In genomic region chr3:136745456-136745855, GRCm38 (mm10) we compare ENCODE assay signal across 20 mouse cellular contexts.
DNase-seq lines count a peak whose midpoint lies in the region; TF ChIP-seq lines count a peak whose summit lies in the region.
"Had no signal": no experiment of that assay in that cellular context is flagged by ENCODE, and none has a peak within 500 bp of the region (broad histone marks: within the 10 kb centered on the region; RNA-seq: fewer than 3 reads in every experiment).

No protein-coding gene starts in this region.

- H3K4me3 ChIP-seq in CH12.LX (replicated peaks in 1 of 3; ENCODE audit: low read depth in 2 of 3, low read length in 2 of 3, poor library complexity in 1 of 3): peak overlapping the region in 1 of 3 experiments; percentile 4
- no peak overlapping the region for H3K4me3 ChIP-seq in myocyte
- H3K4me3 ChIP-seq: embryonic facial prominence, embryonic 10.5 days; embryonic facial prominence, embryonic 12.5 days; forebrain, embryonic 13.5 days; forebrain, embryonic 15.5 days had no signal

- dilution Hi-C loops in CH12.LX (cut with MboI; ENCODE audit: extremely low pct_ligation_motif_present, extremely low pct_unique_long_range_greater_than_20kb, low sequenced_read_pairs): no loop called here

- H3K4me1 ChIP-seq in CH12.LX (ENCODE audit: control insufficient read depth in 1 of 2, insufficient read depth in 2 of 2): peaks cover 50 to 87% of the 10 kb centered on the region in 2 experiments

- H3K27me3 ChIP-seq in CH12.LX (replicated peaks) (no peaks in the 10 kb centered on the region), myocyte (ENCODE audit: control insufficient read depth, insufficient read depth, insufficient read length) (no peaks in the 10 kb centered on the region)
- H3K27me3 ChIP-seq: embryonic facial prominence, embryonic 12.5 days; forebrain, embryonic 13.5 days; forebrain, embryonic 15.5 days had no signal

- H3K79me2 ChIP-seq in CH12.LX (replicated peaks; ENCODE audit: control insufficient read depth, extremely low read depth, insufficient read depth, poor library complexity, severe bottlenecking): peaks cover 60% of the 10 kb centered on the region
- peaks cover 72% of the 10 kb centered on the region for H3K79me2 ChIP-seq in myocyte (ENCODE audit: control insufficient read depth, insufficient read depth)

- H3K36me3 ChIP-seq in CH12.LX (replicated peaks in 1 of 2; ENCODE audit: control insufficient read depth in 1 of 2, insufficient read depth in 1 of 2, low read length in 1 of 2) (peaks cover 0 to 16% of the 10 kb centered on the region in 2 experiments), myocyte (ENCODE audit: control insufficient read depth, insufficient read depth) (no peaks in the 10 kb centered on the region)
- H3K36me3 ChIP-seq: embryonic facial prominence, embryonic 10.5 days; embryonic facial prominence, embryonic 12.5 days; forebrain, embryonic 15.5 days had no signal

- TF ChIP-seq POLR2A in CH12.LX (IDR thresholded peaks at IDR 0.05; ENCODE audit: low read depth, low read length): no peak
- no peak for TF ChIP-seq POLR2A in myocyte (IDR thresholded peaks at IDR 0.05; ENCODE audit: insufficient read length, low read depth)

- no peak for TF ChIP-seq CTCF in CH12.LX (conservative IDR thresholded peaks at IDR 0.05 in 1 of 2, IDR thresholded peaks at IDR 0.05 in 1 of 2; ENCODE audit: low read depth in 2 of 2, low read length in 2 of 2)

- H3K4me2 ChIP-seq in CH12.LX (ENCODE audit: insufficient read depth, low read depth, poor library complexity, severe bottlenecking) (peak overlapping the region; percentile 30), myocyte (ENCODE audit: low read depth) (no peak overlapping the region)
- H3K4me2 ChIP-seq: embryonic facial prominence, embryonic 12.5 days; forebrain, embryonic 13.5 days; forebrain, embryonic 15.5 days had no signal

- H3ac ChIP-seq in myocyte (ENCODE audit: control insufficient read depth, insufficient read length): no peak overlapping the region

- peak overlapping the region; percentile 12; the same call in 1 of the 2 replicates for H3K9ac ChIP-seq in CH12.LX (ENCODE audit: insufficient read depth, low read depth)
- H3K9ac ChIP-seq: embryonic facial prominence, embryonic 12.5 days; forebrain, embryonic 13.5 days; forebrain, embryonic 15.5 days; forebrain, postnatal 0 days had no signal

- no peak for TF ChIP-seq RAD21 in CH12.LX (IDR thresholded peaks at IDR 0.05; ENCODE audit: low read depth, low read length)

- no peaks in the 10 kb centered on the region for H3K9me3 ChIP-seq in CH12.LX (replicated peaks; ENCODE audit: low read length)
- H3K9me3 ChIP-seq: embryonic facial prominence, embryonic 10.5 days; embryonic facial prominence, embryonic 12.5 days; forebrain, embryonic 13.5 days; forebrain, embryonic 15.5 days had no signal

- H3K27ac ChIP-seq in CH12.LX (ENCODE audit: insufficient read depth, low read depth): 0 out of 2 replicates have a peak overlapping the region, but pooled peaks have one; percentile 5
- H3K27ac ChIP-seq: embryonic facial prominence, embryonic 10.5 days; embryonic facial prominence, embryonic 12.5 days; forebrain, embryonic 13.5 days; forebrain, embryonic 15.5 days had no signal

- in situ Hi-C loops in CH12.LX (cut with MboI; ENCODE audit: low pct_ligation_motif_present, low pct_unique_long_range_greater_than_20kb, low sequenced_read_pairs): no loop called here

- TF ChIP-seq EP300 in CH12.LX (IDR thresholded peaks at IDR 0.05; ENCODE audit: low read length): peak; percentile 65

- DNase-seq in retina, postnatal 1 day: peak; percentile 53
- no peak for DNase-seq in retina, embryonic 14.5 days (ENCODE audit: low spot score)
- peak; percentile 32 for DNase-seq in CH12.LX (ENCODE audit: extremely low read depth)
- no peak for DNase-seq in gastrocnemius, adult 18-20 months (ENCODE audit: low spot score)
- DNase-seq in spleen, postnatal 4 days (ENCODE audit: low spot score in 2 of 2): no peak
- DNase-seq: adrenal gland, adult 2 months; adrenal gland, postnatal 10 days; adrenal gland, postnatal 25 days; B cell, adult 2 months; cerebellum, adult 11-12 months; cerebellum, adult 2 months; cerebellum, adult 9-10 months; cerebellum, postnatal 10 days; cerebellum, postnatal 25 days; forebrain, postnatal 0 days had no signal

TF ChIP-seq in CH12.LX, 34 proteins besides CTCF, POLR2A, EP300 and RAD21:
- TF ChIP-seq CHD1 (IDR thresholded peaks at IDR 0.05; ENCODE audit: low read depth, low read length): no peak
- TF ChIP-seq MEF2A (IDR thresholded peaks at IDR 0.05; ENCODE audit: borderline replicate concordance, low read depth, low read length): peak; percentile 47; the same call in 1 of the 2 replicates
- TF ChIP-seq GABPA (IDR thresholded peaks at IDR 0.05; ENCODE audit: insufficient replicate concordance, low read depth, low read length): no peak
- no peak for TF ChIP-seq HCFC1 (IDR thresholded peaks at IDR 0.05; ENCODE audit: low read depth, low read length)
- peak; percentile 35; the same call in 1 of the 2 replicates for TF ChIP-seq JUN (IDR thresholded peaks at IDR 0.05; ENCODE audit: insufficient read depth, low read depth, low read length)
- no peak for TF ChIP-seq ZMIZ1 (IDR thresholded peaks at IDR 0.05; ENCODE audit: low read depth, low read length)
- no peak for TF ChIP-seq SMC3 (IDR thresholded peaks at IDR 0.05; ENCODE audit: low read depth, low read length)
- peak; percentile 52; the same call in 1 of the 2 replicates for TF ChIP-seq IRF4 (IDR thresholded peaks at IDR 0.05; ENCODE audit: low read depth, low read length)
- no peak for TF ChIP-seq MAFK (IDR thresholded peaks at IDR 0.05; ENCODE audit: insufficient replicate concordance, low read length)
- peak; percentile 70 for TF ChIP-seq BHLHE40 (IDR thresholded peaks at IDR 0.05; ENCODE audit: low read depth, low read length)
- TF ChIP-seq ELF1 (IDR thresholded peaks at IDR 0.05; ENCODE audit: low read depth, low read length): no peak
- peak; percentile 69 for TF ChIP-seq ETS1 (conservative IDR thresholded peaks at IDR 0.05; ENCODE audit: low read depth, low read length)
- no peak for TF ChIP-seq MAZ (IDR thresholded peaks at IDR 0.05; ENCODE audit: low read depth, low read length)
- peak; percentile 89 for TF ChIP-seq TCF12 (IDR thresholded peaks at IDR 0.05; ENCODE audit: low read depth, low read length)
- peak; percentile 15; the same call in 1 of the 2 replicates for TF ChIP-seq SIN3A (IDR thresholded peaks at IDR 0.05; ENCODE audit: low read length)
- peak; percentile 41; the same call in 1 of the 2 replicates for TF ChIP-seq MYC (IDR thresholded peaks at IDR 0.05; ENCODE audit: low read depth, low read length)
- TF ChIP-seq NRF1 (IDR thresholded peaks at IDR 0.05; ENCODE audit: low read depth, low read length): no peak

TF ChIP-seq in myocyte, 11 proteins besides CTCF, POLR2A, EP300 and RAD21:
- TF ChIP-seq TCF3 (IDR thresholded peaks at IDR 0.05; ENCODE audit: insufficient read length, low read depth) (peak; percentile 75), CEBPB (IDR thresholded peaks at IDR 0.05; ENCODE audit: insufficient read depth, poor library complexity, severe bottlenecking) (no peak), MYOG (IDR thresholded peaks at IDR 0.05; ENCODE audit: control insufficient read depth in 1 of 3, insufficient read depth in 1 of 3, insufficient read length in 2 of 3, low read depth in 2 of 3) (peak in 2 of 3 experiments; percentile 70 to 84), MAX (IDR thresholded peaks at IDR 0.05; ENCODE audit: low read depth) (no peak), MYOD1 (IDR thresholded peaks at IDR 0.05; ENCODE audit: control insufficient read depth in 1 of 3, insufficient read length in 2 of 3, low read depth in 2 of 3) (peak in 2 of 3 experiments; percentile 84 to 92), E2F4 (IDR thresholded peaks at IDR 0.05; ENCODE audit: insufficient read depth) (no peak)
TF ChIP-seq in myocyte: peak in this region for 3.

Comparison
In these comparisons a context has a peak if more than half of its experiments do, and no peak if none do; other contexts are left out.
1. DNase-seq: peak in retina, postnatal 1 day (single experiment) and CH12.LX (single experiment); none in retina, embryonic 14.5 days (single experiment), gastrocnemius, adult 18-20 months (single experiment) and spleen, postnatal 4 days (0 of 2).